Mouse (Mus musculus) common myeloid progenitor, adult 5-6 weeks (primary cell): Measurements from ENCODE around the gene Vmn1r131. TPM values are rescaled to one million over a fixed set of nuclear protein-coding genes. Genes with fewer than 3 reads are reported as not detected.
"Not testable (repeated sequence)": the region's sequence is repeated elsewhere in the genome, so short reads cannot be mapped to it uniquely, and the experiment has no call there.

Experiments
- ATAC-seq: replicated peaks from 2 replicates; pipeline ENCODE4 v1.8.0; 2016; ENCODE audit warnings: low read depth, mild to moderate bottlenecking, moderate TSS enrichment, inconsistent platforms; ENCODE audit not compliant: poor library complexity, severe bottlenecking
- total RNA-seq: library from RNA; stranded (forward); fragments of 200-1000, 187-1606 nt; gene quantifications from 2 replicates; pipeline ENCODE4 v1.2.3, GENCODE M21; 2017

Vmn1r131 gene
- total RNA-seq: not detected in 2 replicates

DNA sequence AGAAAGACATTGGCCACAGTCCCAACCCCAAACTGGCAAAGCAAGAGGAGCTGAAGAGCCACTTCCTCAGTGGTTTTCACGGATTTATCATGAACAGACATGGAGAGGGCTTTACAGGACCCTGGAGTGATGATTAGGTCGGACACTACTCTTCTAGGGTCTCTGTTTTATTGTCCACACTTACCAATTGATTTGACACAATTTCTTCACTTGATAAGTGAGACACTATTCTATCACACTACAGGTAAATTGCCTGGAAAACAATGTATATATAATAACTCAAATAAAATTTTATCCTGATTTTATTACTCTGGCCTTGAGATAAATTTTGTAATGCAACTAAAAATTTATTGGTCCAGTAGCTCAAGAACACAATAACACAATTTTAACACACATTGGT, at the start of gene Vmn1r131:
Gene Vmn1r131, minus strand, starts transcription at position 101 of the 400 bp plus-strand sequence.
- not testable (repeated sequence) for ATAC-seq

- ATAC-seq: not testable (repeated sequence)
These were observed 34.4 kb downstream of the Vmn1r131 start, which contains the start of gene Vmn1r130 for GRCm38 (mm10) chr7:21511480-21511879. TSS of gene Vmn1r130 (plus strand) at chr7:21511780.

Other genes starting within 250 kb of the Vmn1r131 start
- gene Vmn1r126, start 244.6 kb downstream of the Vmn1r131 start, total RNA-seq: not detected in 2 replicates
- gene Vmn1r127, start 226.2 kb downstream of the Vmn1r131 start, total RNA-seq: not detected in 2 replicates
- not detected in 2 replicates for gene Vmn1r128, start 196.7 kb downstream of the Vmn1r131 start, total RNA-seq
- not detected in 2 replicates for gene Vmn1r129, start 184.8 kb downstream of the Vmn1r131 start, total RNA-seq
- gene Gm6882, start 113.3 kb downstream of the Vmn1r131 start, total RNA-seq: not detected in 2 replicates
- not detected in 2 replicates for gene Vmn1r130, start 34.3 kb downstream of the Vmn1r131 start, total RNA-seq
- not detected in 2 replicates for gene Vmn1r132, start 68.0 kb upstream of the Vmn1r131 start, total RNA-seq
- gene Gm4175, start 215.4 kb upstream of the Vmn1r131 start, total RNA-seq: not detected in 2 replicates